Mouse (Mus musculus): Measurements from ENCODE around the gene Cep170b. TPM values are rescaled to one million over a fixed set of nuclear protein-coding genes. Genes with fewer than 3 reads are reported as not detected.

Cep170b gene
- polyA plus RNA-seq, 1 experiment from 2014 or later, result 8.0 TPM

- H3K4me1 ChIP-seq (replicated peaks; ENCODE audit: control insufficient read depth, insufficient read depth, low read length), result no peaks in the 10 kb centered on the region
- 0 out of 2 replicates have a peak, but pooled peaks cover 2% of the 10 kb centered on the region for H3K27me3 ChIP-seq (replicated peaks; ENCODE audit: control insufficient read depth, insufficient read depth, low read length)
- 83% methylated on average over 14 of the region's 14 CpGs for whole genome bisulfite sequencing
- ATAC-seq (replicated peaks; ENCODE audit: low FRiP score), result no peak
- no peaks in the 10 kb centered on the region for H3K36me3 ChIP-seq (ENCODE audit: control insufficient read depth, insufficient read depth, low read length)
- 0 out of 2 replicates have a peak, but pooled peaks cover 4% of the 10 kb centered on the region for H3K9me3 ChIP-seq (ENCODE audit: control insufficient read depth, low read length)
- DNase-seq (ENCODE audit: low spot score), result no peak
- no peak overlapping the region for H3K4me3 ChIP-seq (ENCODE audit: low read depth, low read length)
- no peak overlapping the region for H3K9ac ChIP-seq (ENCODE audit: low read depth, low read length)
- H3K4me2 ChIP-seq, result no peak overlapping the region
- H3K27ac ChIP-seq (ENCODE audit: low read depth, low read length), result no peak overlapping the region
Observed at GRCm38 (mm10) chr12:112772306-112772705, 52.1 kb downstream of the Cep170b start.

GRCm38 (mm10) chr12:112773366-112773765, 53.1 kb downstream of the Cep170b start:
- Histone ChIP-seq H3K36me3 (ENCODE audit: control insufficient read depth, insufficient read depth, low read length) (no peaks in the 10 kb centered on the region), H3K27ac (ENCODE audit: low read depth, low read length) (no peak overlapping the region), H3K9me3 (ENCODE audit: control insufficient read depth, low read length) (0 out of 2 replicates have a peak, but pooled peaks cover 4% of the 10 kb centered on the region), H3K4me2 (no peak overlapping the region), H3K4me3 (ENCODE audit: low read depth, low read length) (no peak overlapping the region), H3K4me1 (replicated peaks; ENCODE audit: control insufficient read depth, insufficient read depth, low read length) (no peaks in the 10 kb centered on the region), H3K9ac (ENCODE audit: low read depth, low read length) (no peak overlapping the region; the same call in 1 of the 2 replicates), H3K27me3 (replicated peaks; ENCODE audit: control insufficient read depth, insufficient read depth, low read length) (0 out of 2 replicates have a peak, but pooled peaks cover 2% of the 10 kb centered on the region)
- DNase-seq (ENCODE audit: low spot score) (no peak), ATAC-seq (replicated peaks; ENCODE audit: low FRiP score) (no peak)
- 30% methylated on average over 9 of the region's 9 CpGs for WGBS

- no peak for ATAC-seq (replicated peaks; ENCODE audit: low FRiP score)
- WGBS, result 60% methylated on average over 6 of the region's 6 CpGs
- H3K27ac ChIP-seq (ENCODE audit: low read depth, low read length), result no peak overlapping the region
- H3K4me1 ChIP-seq (replicated peaks; ENCODE audit: control insufficient read depth, insufficient read depth, low read length), result no peaks in the 10 kb centered on the region
- H3K27me3 ChIP-seq (replicated peaks; ENCODE audit: control insufficient read depth, insufficient read depth, low read length), result 0 out of 2 replicates have a peak, but pooled peaks cover 2% of the 10 kb centered on the region
- 0 out of 2 replicates have a peak, but pooled peaks cover 4% of the 10 kb centered on the region for H3K9me3 ChIP-seq (ENCODE audit: control insufficient read depth, low read length)
- no peak overlapping the region for H3K4me3 ChIP-seq (ENCODE audit: low read depth, low read length)
- H3K36me3 ChIP-seq (ENCODE audit: control insufficient read depth, insufficient read depth, low read length), result no peaks in the 10 kb centered on the region
- no peak overlapping the region for H3K9ac ChIP-seq (ENCODE audit: low read depth, low read length)
- no peak for DNase-seq (ENCODE audit: low spot score)
- no peak overlapping the region for H3K4me2 ChIP-seq
Observed at GRCm38 (mm10) chr12:112774026-112774425, 53.8 kb downstream of the Cep170b start.

GRCm38 (mm10) chr12:112774481-112774880, 54.2 kb downstream of the Cep170b start:
- DNase-seq (ENCODE audit: low spot score) (no peak), ATAC-seq (replicated peaks; ENCODE audit: low FRiP score) (no peak)
- H3K4me3 ChIP-seq (ENCODE audit: low read depth, low read length), result no peak overlapping the region
- 0 out of 2 replicates have a peak, but pooled peaks cover 2% of the 10 kb centered on the region for H3K27me3 ChIP-seq (replicated peaks; ENCODE audit: control insufficient read depth, insufficient read depth, low read length)
- H3K27ac ChIP-seq (ENCODE audit: low read depth, low read length), result no peak overlapping the region
- WGBS, result 86% methylated on average over 10 of the region's 10 CpGs
- no peaks in the 10 kb centered on the region for H3K36me3 ChIP-seq (ENCODE audit: control insufficient read depth, insufficient read depth, low read length)
- H3K9me3 ChIP-seq (ENCODE audit: control insufficient read depth, low read length), result 0 out of 2 replicates have a peak, but pooled peaks cover 4% of the 10 kb centered on the region
- no peak overlapping the region for H3K4me2 ChIP-seq
- H3K4me1 ChIP-seq (replicated peaks; ENCODE audit: control insufficient read depth, insufficient read depth, low read length), result no peaks in the 10 kb centered on the region
- no peak overlapping the region for H3K9ac ChIP-seq (ENCODE audit: low read depth, low read length)

- Histone ChIP-seq H3K9ac (ENCODE audit: low read depth, low read length) (no peak overlapping the region), H3K36me3 (ENCODE audit: control insufficient read depth, insufficient read depth, low read length) (no peaks in the 10 kb centered on the region), H3K4me2 (no peak overlapping the region), H3K4me1 (replicated peaks; ENCODE audit: control insufficient read depth, insufficient read depth, low read length) (0 out of 2 replicates have a peak, but pooled peaks cover 6% of the 10 kb centered on the region), H3K27me3 (replicated peaks; ENCODE audit: control insufficient read depth, insufficient read depth, low read length) (no peaks in the 10 kb centered on the region), H3K27ac (ENCODE audit: low read depth, low read length) (no peak overlapping the region), H3K4me3 (ENCODE audit: low read depth, low read length) (no peak overlapping the region), H3K9me3 (ENCODE audit: control insufficient read depth, low read length) (no peaks in the 10 kb centered on the region)
- no peak for DNase-seq (ENCODE audit: low spot score)
- WGBS, result 66% methylated on average over 8 of the region's 8 CpGs
- no peak for ATAC-seq (replicated peaks; ENCODE audit: low FRiP score)
Observed at GRCm38 (mm10) chr12:112791026-112791425, 70.8 kb downstream of the Cep170b start.

- ATAC-seq (replicated peaks; ENCODE audit: low FRiP score) (no peak), DNase-seq (ENCODE audit: low spot score) (no peak)
- no peak overlapping the region for H3K27ac ChIP-seq (ENCODE audit: low read depth, low read length)
- H3K4me3 ChIP-seq (ENCODE audit: low read depth, low read length), result no peak overlapping the region
- 63% methylated on average over 13 of the region's 13 CpGs for WGBS
- no peaks in the 10 kb centered on the region for H3K36me3 ChIP-seq (ENCODE audit: control insufficient read depth, insufficient read depth, low read length)
- H3K4me1 ChIP-seq (replicated peaks; ENCODE audit: control insufficient read depth, insufficient read depth, low read length), result peaks cover 6% of the 10 kb centered on the region; the same call in 1 of the 2 replicates
- H3K27me3 ChIP-seq (replicated peaks; ENCODE audit: control insufficient read depth, insufficient read depth, low read length), result peaks cover 10% of the 10 kb centered on the region
- no peak overlapping the region for H3K4me2 ChIP-seq
- H3K9me3 ChIP-seq (ENCODE audit: control insufficient read depth, low read length), result no peaks in the 10 kb centered on the region
- H3K9ac ChIP-seq (ENCODE audit: low read depth, low read length), result no peak overlapping the region
Observed at GRCm38 (mm10) chr12:112793601-112794355, 73.5 kb downstream of the Cep170b start.

- Histone ChIP-seq H3K27ac (ENCODE audit: low read depth, low read length) (no peak overlapping the region), H3K4me3 (ENCODE audit: low read depth, low read length) (no peak overlapping the region), H3K36me3 (ENCODE audit: control insufficient read depth, insufficient read depth, low read length) (no peaks in the 10 kb centered on the region), H3K27me3 (replicated peaks; ENCODE audit: control insufficient read depth, insufficient read depth, low read length) (peaks cover 10% of the 10 kb centered on the region), H3K4me2 (no peak overlapping the region), H3K4me1 (replicated peaks; ENCODE audit: control insufficient read depth, insufficient read depth, low read length) (peaks cover 6% of the 10 kb centered on the region; the same call in 1 of the 2 replicates), H3K9ac (ENCODE audit: low read depth, low read length) (no peak overlapping the region), H3K9me3 (ENCODE audit: control insufficient read depth, low read length) (no peaks in the 10 kb centered on the region)
- no peak for ATAC-seq (replicated peaks; ENCODE audit: low FRiP score)
- 35% methylated on average over 7 of the region's 7 CpGs for WGBS
- no peak for DNase-seq (ENCODE audit: low spot score)
Observed at GRCm38 (mm10) chr12:112794356-112794816, 74.1 kb downstream of the Cep170b start.

- ATAC-seq (replicated peaks; ENCODE audit: low FRiP score) (no peak), DNase-seq (ENCODE audit: low spot score) (no peak)
- H3K36me3 ChIP-seq (ENCODE audit: control insufficient read depth, insufficient read depth, low read length), result no peaks in the 10 kb centered on the region
- 75% methylated on average over 5 of the region's 5 CpGs for WGBS
- no peak overlapping the region for H3K4me3 ChIP-seq (ENCODE audit: low read depth, low read length)
- no peak overlapping the region for H3K9ac ChIP-seq (ENCODE audit: low read depth, low read length)
- H3K4me1 ChIP-seq (replicated peaks; ENCODE audit: control insufficient read depth, insufficient read depth, low read length), result peaks cover 6% of the 10 kb centered on the region; the same call in 1 of the 2 replicates
- no peak overlapping the region for H3K27ac ChIP-seq (ENCODE audit: low read depth, low read length)
- H3K27me3 ChIP-seq (replicated peaks; ENCODE audit: control insufficient read depth, insufficient read depth, low read length), result peaks cover 10% of the 10 kb centered on the region
- H3K4me2 ChIP-seq, result no peak overlapping the region
- H3K9me3 ChIP-seq (ENCODE audit: control insufficient read depth, low read length), result no peaks in the 10 kb centered on the region
Observed at GRCm38 (mm10) chr12:112794998-112795397, 74.7 kb downstream of the Cep170b start.
